Mouse (Mus musculus) myocyte (in vitro differentiated cells): ENCODE data around the gene Ube3b. TPM values are rescaled to one million over a fixed set of nuclear protein-coding genes. Genes with fewer than 3 reads are reported as not detected.

Source experiments
- H3K27me3 ChIP-seq: one replicate; pipeline ENCODE4 v1.6.1; 2011; ENCODE audit not compliant: control insufficient read depth, insufficient read depth, insufficient read length
- H3K36me3 ChIP-seq: one replicate; pipeline ENCODE4 v1.6.1; 2011; ENCODE audit not compliant: control insufficient read depth, insufficient read depth
- H3K4me2 ChIP-seq: one replicate; pipeline ENCODE4 v1.6.1; 2011; ENCODE audit warnings: low read depth, control low read depth
- H3K4me3 ChIP-seq: one replicate; pipeline ENCODE4 v1.5.1; 2011; ENCODE audit warnings: mild to moderate bottlenecking, control low read depth, moderate library complexity
- H3K79me2 ChIP-seq: one replicate; pipeline ENCODE4 v1.6.1; 2011; ENCODE audit not compliant: control insufficient read depth, insufficient read depth
- H3ac ChIP-seq: one replicate; pipeline ENCODE4 v1.6.1; 2011; ENCODE audit not compliant: control insufficient read depth, insufficient read length
- CEBPB ChIP-seq: IDR thresholded peaks from 2 replicates; pipeline ENCODE4 v1.6.1; 2011; ENCODE audit warnings: mild to moderate bottlenecking, moderate library complexity; ENCODE audit not compliant: poor library complexity, insufficient read depth, severe bottlenecking
- E2F4 ChIP-seq: IDR thresholded peaks from one replicate; pipeline ENCODE4 v1.6.1; 2011; ENCODE audit warnings: mild to moderate bottlenecking, control low read depth, moderate library complexity; ENCODE audit not compliant: insufficient read depth
- MAX ChIP-seq: IDR thresholded peaks from one replicate; pipeline ENCODE4 v1.6.1; 2011; ENCODE audit warnings: low read depth, mild to moderate bottlenecking, control low read depth
- MYOD1 ChIP-seq, 3 experiments: IDR thresholded peaks; one replicate each; pipeline ENCODE4 v1.6.1; 2011; ENCODE audit warnings: control low read depth in 2 of 3, low read depth in 2 of 3, mild to moderate bottlenecking in 2 of 3, moderate library complexity in 1 of 3; ENCODE audit not compliant: insufficient read length in 2 of 3, control insufficient read depth in 1 of 3
- MYOG ChIP-seq, 3 experiments: IDR thresholded peaks; one replicate each; pipeline ENCODE4 v1.6.1; 2011; ENCODE audit warnings: control low read depth in 2 of 3, low read depth in 2 of 3, mild to moderate bottlenecking in 2 of 3; ENCODE audit not compliant: insufficient read length in 2 of 3, control insufficient read depth in 1 of 3, insufficient read depth in 1 of 3
- POLR2A ChIP-seq: IDR thresholded peaks from one replicate; pipeline ENCODE4 v1.6.1; 2011; ENCODE audit warnings: low read depth, mild to moderate bottlenecking, control low read depth, moderate library complexity; ENCODE audit not compliant: insufficient read length
- POLR2AphosphoS2 ChIP-seq: IDR thresholded peaks from one replicate; pipeline ENCODE4 v1.6.1; 2011; ENCODE audit warnings: low read depth, control low read depth; ENCODE audit not compliant: insufficient read length
- REST ChIP-seq: IDR thresholded peaks from one replicate; pipeline ENCODE4 v1.6.1; 2011; ENCODE audit warnings: mild to moderate bottlenecking, control low read depth, moderate library complexity; ENCODE audit not compliant: insufficient read depth, insufficient read length
- SRF ChIP-seq: IDR thresholded peaks from one replicate; pipeline ENCODE4 v1.6.1; 2011; ENCODE audit warnings: low read depth; ENCODE audit not compliant: control insufficient read depth, insufficient read length
- TCF12 ChIP-seq: IDR thresholded peaks from one replicate; pipeline ENCODE4 v1.6.1; 2011; ENCODE audit warnings: mild to moderate bottlenecking, control low read depth; ENCODE audit not compliant: poor library complexity, insufficient read depth, severe bottlenecking
- TCF3 ChIP-seq: IDR thresholded peaks from one replicate; pipeline ENCODE4 v1.6.1; 2011; ENCODE audit warnings: low read depth, control low read depth; ENCODE audit not compliant: insufficient read length
- USF1 ChIP-seq: IDR thresholded peaks from one replicate; pipeline ENCODE4 v1.6.1; 2011; ENCODE audit warnings: low read depth, mild to moderate bottlenecking, control low read depth, moderate library complexity
- polyA plus RNA-seq: library from polyadenylated mRNA; unstranded; fragments of >200 nt; fragmentation: generic; extraction: Trizol; gene quantifications from one replicate; pipeline ENCODE4 v1.2.1, GENCODE M21; 2012; ENCODE audit warnings: missing spikeins

Gene Ube3b
- polyA plus RNA-seq, 1 experiment, result 56.0 TPM

- peaks cover 3% of the 10 kb centered on the region for H3K27me3 ChIP-seq
- no peak overlapping the region for H3K4me3 ChIP-seq
- TF ChIP-seq MYOD1 (IDR thresholded peaks at IDR 0.05; ENCODE audit: control insufficient read depth in 1 of 3, insufficient read length in 2 of 3, low read depth in 2 of 3) (no peak), TCF12 (no peak), CEBPB (no peak), POLR2AphosphoS2 (no peak), POLR2A (no peak)
- H3K79me2 ChIP-seq, result no peaks in the 10 kb centered on the region
- no peak overlapping the region for H3ac ChIP-seq
- H3K36me3 ChIP-seq, result peaks cover 18% of the 10 kb centered on the region
- no peak overlapping the region for H3K4me2 ChIP-seq
Measured at GRCm38 (mm10) chr5:114418541-114418940, 38.1 kb downstream of the Ube3b start.

GRCm38 (mm10) chr5:114421561-114422298 lies 41.3 kb downstream of the Ube3b start:
- H3K4me3 ChIP-seq, result no peak overlapping the region
- H3K27me3 ChIP-seq, result peaks cover 4% of the 10 kb centered on the region
- TF ChIP-seq SRF (no peak), TCF3 (no peak), REST (no peak), TCF12 (no peak), USF1 (no peak), MAX (no peak), MYOD1 (IDR thresholded peaks at IDR 0.05; ENCODE audit: control insufficient read depth in 1 of 3, insufficient read length in 2 of 3, low read depth in 2 of 3) (no peak), POLR2A (no peak), CEBPB (no peak)
- H3K36me3 ChIP-seq, result peaks cover 7% of the 10 kb centered on the region
- no peak overlapping the region for H3ac ChIP-seq
- no peaks in the 10 kb centered on the region for H3K79me2 ChIP-seq
- no peak overlapping the region for H3K4me2 ChIP-seq

GRCm38 (mm10) chr5:114422591-114422990 lies 42.2 kb downstream of the Ube3b start:
- Histone ChIP-seq H3K79me2 (no peaks in the 10 kb centered on the region), H3K27me3 (peaks cover 4% of the 10 kb centered on the region), H3K4me2 (no peak overlapping the region), H3ac (no peak overlapping the region), H3K4me3 (no peak overlapping the region), H3K36me3 (peaks cover 7% of the 10 kb centered on the region)
- peak; percentile 3 for TF ChIP-seq POLR2A
- TF ChIP-seq USF1, result no peak
- TF ChIP-seq SRF, result no peak
- TF ChIP-seq MYOG (IDR thresholded peaks at IDR 0.05; ENCODE audit: control insufficient read depth in 1 of 3, insufficient read depth in 1 of 3, insufficient read length in 2 of 3, low read depth in 2 of 3), result no peak
- no peak for TF ChIP-seq TCF12

GRCm38 (mm10) chr5:114423961-114424360 lies 43.6 kb downstream of the Ube3b start:
- no peaks in the 10 kb centered on the region for H3K79me2 ChIP-seq
- H3K4me2 ChIP-seq, result no peak overlapping the region
- TF ChIP-seq MAX, result no peak
- no peak for TF ChIP-seq MYOD1 (IDR thresholded peaks at IDR 0.05; ENCODE audit: control insufficient read depth in 1 of 3, insufficient read length in 2 of 3, low read depth in 2 of 3)
- TF ChIP-seq TCF3, result no peak
- TF ChIP-seq MYOG (IDR thresholded peaks at IDR 0.05; ENCODE audit: control insufficient read depth in 1 of 3, insufficient read depth in 1 of 3, insufficient read length in 2 of 3, low read depth in 2 of 3), result no peak
- TF ChIP-seq POLR2A, result no peak
- no peak for TF ChIP-seq CEBPB
- no peak for TF ChIP-seq POLR2AphosphoS2
- no peak for TF ChIP-seq SRF
- TF ChIP-seq REST, result no peak
- no peak for TF ChIP-seq TCF12
- no peak for TF ChIP-seq USF1
- TF ChIP-seq E2F4, result no peak
- H3K4me3 ChIP-seq, result no peak overlapping the region
- no peak overlapping the region for H3ac ChIP-seq
- H3K36me3 ChIP-seq, result peaks cover 4% of the 10 kb centered on the region
- peaks cover 14% of the 10 kb centered on the region for H3K27me3 ChIP-seq

- TF ChIP-seq E2F4, result no peak
- Histone ChIP-seq H3K4me3 (no peak overlapping the region), H3K27me3 (peaks cover 34% of the 10 kb centered on the region), H3K79me2 (no peaks in the 10 kb centered on the region), H3K4me2 (no peak overlapping the region), H3K36me3 (no peaks in the 10 kb centered on the region), H3ac (no peak overlapping the region)
Measured at GRCm38 (mm10) chr5:114426732-114427131, 46.3 kb downstream of the Ube3b start.
